Mouse (Mus musculus) layer of hippocampus, adult 9-10 months (tissue): ENCODE measurements around the gene Sgpl1.
"Not testable (repeated sequence)": the region's sequence is repeated elsewhere in the genome, so short reads cannot be mapped to it uniquely, and the experiment has no call there.

Experiments
- DNase-seq: peaks from one replicate; pipeline ENCODE4 v3.0.0; 2022; ENCODE audit warnings: low spot score

Sgpl1 gene

GRCm38 (mm10) chr10:61155611-61156010 lies 8.1 kb upstream of the Sgpl1 start:
- no peak for DNase-seq

- no peak for DNase-seq
These were observed 4.6 kb upstream of the Sgpl1 start for GRCm38 (mm10) chr10:61152131-61152530.

- no peak for DNase-seq
These were observed 3.1 kb upstream of the Sgpl1 start for GRCm38 (mm10) chr10:61150616-61151015.

- DNase-seq: no peak
These were observed 2.0 kb upstream of the Sgpl1 start for GRCm38 (mm10) chr10:61149476-61149875.

- DNase-seq: no peak
These were observed 721 bp downstream of the Sgpl1 start for GRCm38 (mm10) chr10:61146807-61147156.

GRCm38 (mm10) chr10:61146119-61146806 lies 1.2 kb downstream of the Sgpl1 start:
- no peak for DNase-seq

GRCm38 (mm10) chr10:61145766-61146118 lies 1.8 kb downstream of the Sgpl1 start:
- no peak for DNase-seq

GRCm38 (mm10) chr10:61143343-61143742 lies 4.2 kb downstream of the Sgpl1 start:
- no peak for DNase-seq

GRCm38 (mm10) chr10:61137567-61137966 lies 9.9 kb downstream of the Sgpl1 start:
- no peak for DNase-seq

- no peak for DNase-seq
These were observed 12.2 kb downstream of the Sgpl1 start for GRCm38 (mm10) chr10:61135226-61135839.

- no peak for DNase-seq
These were observed 13.5 kb downstream of the Sgpl1 start for GRCm38 (mm10) chr10:61134041-61134440.

GRCm38 (mm10) chr10:61130959-61131358 lies 16.5 kb downstream of the Sgpl1 start:
- no peak for DNase-seq

- DNase-seq: no peak
These were observed 18.7 kb downstream of the Sgpl1 start for GRCm38 (mm10) chr10:61128701-61129365.

- DNase-seq: no peak
These were observed 23.0 kb downstream of the Sgpl1 start for GRCm38 (mm10) chr10:61124462-61124861.

- DNase-seq: no peak
These were observed 24.1 kb downstream of the Sgpl1 start for GRCm38 (mm10) chr10:61123276-61123913.

- DNase-seq: not testable (repeated sequence)
These were observed 25.8 kb downstream of the Sgpl1 start for GRCm38 (mm10) chr10:61121732-61122131.

GRCm38 (mm10) chr10:61114246-61114720 lies 33.2 kb downstream of the Sgpl1 start:
- DNase-seq: no peak

- DNase-seq: no peak
These were observed 43.9 kb downstream of the Sgpl1 start for GRCm38 (mm10) chr10:61103564-61104114.

- no peak for DNase-seq
These were observed 55.6 kb downstream of the Sgpl1 start for GRCm38 (mm10) chr10:61091866-61092265.

- DNase-seq: no peak
These were observed 58.0 kb downstream of the Sgpl1 start, which contains the start of gene Pcbd1 for GRCm38 (mm10) chr10:61089170-61090142. Gene Pcbd1, plus strand, starts transcription at chr10:61089331.

- no peak for DNase-seq
These were observed 59.0 kb downstream of the Sgpl1 start for GRCm38 (mm10) chr10:61088468-61088867.
